Mouse (Mus musculus): ENCODE results near the gene Smpd1. TPM values are rescaled to one million over a fixed set of nuclear protein-coding genes. Genes with fewer than 3 reads are reported as not detected.

Gene Smpd1
- polyA plus RNA-seq, 1 experiment = 109 TPM

- H3K4me3 ChIP-seq (ENCODE audit: insufficient read depth, low read depth, low read length) = peak within 1 kb of the TSS; percentile 69
- TF ChIP-seq CTCF (conservative IDR thresholded peaks at IDR 0.05; ENCODE audit: insufficient read depth, insufficient read length, low read depth, low read length) (no peak), POLR2A (IDR thresholded peaks at IDR 0.05; ENCODE audit: low read depth, low read length) (no peak)
- WGBS = under 1% methylated on average over 53 of the region's 54 CpGs
- peak within 1 kb of the TSS; percentile 29; the same call in 1 of the 2 replicates for H3K27ac ChIP-seq (ENCODE audit: insufficient read depth, low read depth, low read length)
- H3K4me1 ChIP-seq (ENCODE audit: control insufficient read depth, insufficient read depth, low read length) = no peaks in the 10 kb centered on the region
- DNase-seq = peak; percentile 78
- no peaks in the 10 kb centered on the region for H3K36me3 ChIP-seq (ENCODE audit: control insufficient read depth, insufficient read depth, low read length)
- H3K27me3 ChIP-seq (replicated peaks; ENCODE audit: control insufficient read depth, insufficient read depth, low read length) = no peaks in the 10 kb centered on the region
These were observed 27.0 kb downstream of the Smpd1 start, which contains the start of gene Apbb1 for GRCm38 (mm10) chr7:105581094-105581703. Gene Apbb1, minus strand, starts transcription at chr7:105581653.

DNA sequence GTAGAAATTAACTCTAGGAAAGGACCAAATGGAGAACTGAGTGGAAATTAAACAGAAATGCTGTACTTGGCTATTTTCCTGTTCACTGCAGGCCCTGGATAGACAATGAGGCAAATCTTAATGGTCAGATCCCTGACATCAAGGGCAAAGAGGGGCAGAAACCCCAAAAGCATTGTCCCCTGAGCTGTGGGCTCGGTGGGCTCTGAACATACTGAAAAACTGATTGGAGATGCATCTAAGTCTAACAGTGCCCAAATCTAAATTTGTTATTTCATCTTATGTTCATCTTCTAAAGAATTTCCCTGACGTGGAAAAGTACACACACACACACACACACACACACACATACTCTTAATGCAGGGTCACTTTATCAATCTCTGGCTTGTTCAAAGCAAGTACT, 27.8 kb downstream of the Smpd1 start:
- TF ChIP-seq CTCF (conservative IDR thresholded peaks at IDR 0.05; ENCODE audit: insufficient read depth, insufficient read length, low read depth, low read length) (no peak), POLR2A (IDR thresholded peaks at IDR 0.05; ENCODE audit: low read depth, low read length) (no peak)
- WGBS = 84% methylated on average over 2 of the region's 2 CpGs
- Histone ChIP-seq H3K4me1 (ENCODE audit: control insufficient read depth, insufficient read depth, low read length) (no peaks in the 10 kb centered on the region), H3K36me3 (ENCODE audit: control insufficient read depth, insufficient read depth, low read length) (no peaks in the 10 kb centered on the region), H3K27ac (ENCODE audit: insufficient read depth, low read depth, low read length) (no peak overlapping the region), H3K4me3 (ENCODE audit: insufficient read depth, low read depth, low read length) (no peak overlapping the region), H3K27me3 (replicated peaks; ENCODE audit: control insufficient read depth, insufficient read depth, low read length) (no peaks in the 10 kb centered on the region)
- DNase-seq = no peak

DNA sequence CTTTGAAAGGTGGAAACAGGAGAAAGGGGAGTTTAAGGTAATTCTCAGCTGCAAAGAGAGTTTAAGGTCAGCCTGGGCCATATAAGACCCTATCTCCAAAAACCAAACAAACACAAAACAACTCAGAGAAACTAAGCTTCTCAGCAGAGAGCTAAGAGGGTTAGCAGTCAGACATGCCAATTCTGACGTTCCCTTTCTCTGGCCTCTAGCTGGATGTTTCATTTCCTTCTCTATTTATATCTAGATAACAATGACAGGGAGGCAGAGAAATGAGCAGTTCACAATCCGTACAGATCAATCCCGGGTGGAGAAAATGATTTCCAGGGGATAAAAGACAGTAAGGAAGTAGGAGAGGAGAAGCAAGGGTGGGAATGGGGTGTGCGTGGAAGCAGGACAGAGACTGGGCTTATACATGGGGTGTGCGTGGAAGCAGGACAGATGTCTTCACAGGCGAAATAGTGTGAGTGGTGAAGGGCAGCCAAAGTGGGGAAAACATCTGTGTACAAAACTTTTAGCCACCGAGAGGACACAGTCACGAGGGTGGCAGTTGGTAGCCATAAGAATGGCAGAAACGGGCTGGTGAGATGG, 34.3 kb downstream of the Smpd1 start:
- no peak for DNase-seq
- no peak for TF ChIP-seq CTCF (conservative IDR thresholded peaks at IDR 0.05; ENCODE audit: insufficient read depth, insufficient read length, low read depth, low read length)
- TF ChIP-seq POLR2A (IDR thresholded peaks at IDR 0.05; ENCODE audit: low read depth, low read length) = no peak
- WGBS = 68% methylated on average over 9 of the region's 9 CpGs
- no peaks in the 10 kb centered on the region for H3K27me3 ChIP-seq (replicated peaks; ENCODE audit: control insufficient read depth, insufficient read depth, low read length)
- H3K4me3 ChIP-seq (ENCODE audit: insufficient read depth, low read depth, low read length) = no peak overlapping the region
- H3K4me1 ChIP-seq (ENCODE audit: control insufficient read depth, insufficient read depth, low read length) = no peaks in the 10 kb centered on the region
- H3K36me3 ChIP-seq (ENCODE audit: control insufficient read depth, insufficient read depth, low read length) = no peaks in the 10 kb centered on the region
- no peak overlapping the region for H3K27ac ChIP-seq (ENCODE audit: insufficient read depth, low read depth, low read length)

GRCm38 (mm10) chr7:105590097-105590496, 35.9 kb downstream of the Smpd1 start:
- DNase-seq = no peak
- Histone ChIP-seq H3K27ac (ENCODE audit: insufficient read depth, low read depth, low read length) (no peak overlapping the region), H3K27me3 (replicated peaks; ENCODE audit: control insufficient read depth, insufficient read depth, low read length) (no peaks in the 10 kb centered on the region), H3K4me3 (ENCODE audit: insufficient read depth, low read depth, low read length) (no peak overlapping the region), H3K4me1 (ENCODE audit: control insufficient read depth, insufficient read depth, low read length) (no peaks in the 10 kb centered on the region), H3K36me3 (ENCODE audit: control insufficient read depth, insufficient read depth, low read length) (no peaks in the 10 kb centered on the region)
- 58% methylated on average over 7 of the region's 7 CpGs for WGBS
- no peak for TF ChIP-seq POLR2A (IDR thresholded peaks at IDR 0.05; ENCODE audit: low read depth, low read length)
- no peak for TF ChIP-seq CTCF (conservative IDR thresholded peaks at IDR 0.05; ENCODE audit: insufficient read depth, insufficient read length, low read depth, low read length)

GRCm38 (mm10) chr7:105602860-105603623, 48.9 kb downstream of the Smpd1 start:
- Histone ChIP-seq H3K4me1 (ENCODE audit: control insufficient read depth, insufficient read depth, low read length) (no peaks in the 10 kb centered on the region; the same call in 1 of the 2 replicates), H3K36me3 (ENCODE audit: control insufficient read depth, insufficient read depth, low read length) (no peaks in the 10 kb centered on the region), H3K27ac (ENCODE audit: insufficient read depth, low read depth, low read length) (peak overlapping the region; percentile 13; the same call in 1 of the 2 replicates), H3K4me3 (ENCODE audit: insufficient read depth, low read depth, low read length) (no peak overlapping the region), H3K27me3 (replicated peaks; ENCODE audit: control insufficient read depth, insufficient read depth, low read length) (no peaks in the 10 kb centered on the region)
- DNase-seq = peak; percentile 96
- WGBS = 15% methylated on average over 9 of the region's 9 CpGs
- TF ChIP-seq POLR2A (IDR thresholded peaks at IDR 0.05; ENCODE audit: low read depth, low read length) = no peak
- peak; percentile 96 for TF ChIP-seq CTCF (conservative IDR thresholded peaks at IDR 0.05; ENCODE audit: insufficient read depth, insufficient read length, low read depth, low read length)

Other genes starting within 250 kb of the Smpd1 start
- not detected in 2 replicates for gene Olfr689, start 243.2 kb upstream of the Smpd1 start, polyA plus RNA-seq (2012; rRNA removed)
- 0.16 TPM in 1 of 2 replicates, not detected in the other for gene Olfr690, start 220.3 kb upstream of the Smpd1 start, polyA plus RNA-seq (2012; rRNA removed)
- gene Olfr691, start 212.1 kb upstream of the Smpd1 start, polyA plus RNA-seq (2012; rRNA removed) = not detected in 2 replicates
- gene Olfr692, start 186.1 kb upstream of the Smpd1 start, polyA plus RNA-seq (2012; rRNA removed) = not detected in 2 replicates
- not detected in 2 replicates for gene Gm5901, start 179.3 kb upstream of the Smpd1 start, polyA plus RNA-seq (2012; rRNA removed)
- 39.6 and 50.2 TPM in 2 replicates for gene Fam160a2, start 154.3 kb upstream of the Smpd1 start, polyA plus RNA-seq (2012; rRNA removed)
- gene Cnga4, start 149.8 kb upstream of the Smpd1 start, polyA plus RNA-seq (2012; rRNA removed) = 0.16 and 0.18 TPM in 2 replicates
- gene Cckbr, start 128.6 kb upstream of the Smpd1 start, polyA plus RNA-seq (2012; rRNA removed) = 0.14 and 0.22 TPM in 2 replicates
- gene Cavin3, start 72.1 kb upstream of the Smpd1 start, polyA plus RNA-seq (2012; rRNA removed) = 21.4 and 27.9 TPM in 2 replicates
- 35.4 and 46.2 TPM in 2 replicates for gene Apbb1, start 27.3 kb downstream of the Smpd1 start, polyA plus RNA-seq (2012; rRNA removed)
- gene Hpx, start 45.8 kb downstream of the Smpd1 start, polyA plus RNA-seq (2012; rRNA removed) = 0.34 and 0.61 TPM in 2 replicates
- gene Trim3, start 79.2 kb downstream of the Smpd1 start, polyA plus RNA-seq (2012; rRNA removed) = 43.9 and 62.0 TPM in 2 replicates
- 108 and 115 TPM in 2 replicates for gene Timm10b, start 85.7 kb downstream of the Smpd1 start, polyA plus RNA-seq (2012; rRNA removed)
- gene Arfip2, start 86.1 kb downstream of the Smpd1 start, polyA plus RNA-seq (2012; rRNA removed) = 65.6 and 67.0 TPM in 2 replicates
- gene Gm45799, start 86.2 kb downstream of the Smpd1 start, polyA plus RNA-seq (2012; rRNA removed) = 216 and 222 TPM in 2 replicates
- 2.3 and 2.8 TPM in 2 replicates for gene Dnhd1, start 96.5 kb downstream of the Smpd1 start, polyA plus RNA-seq (2012; rRNA removed)
- 128 and 137 TPM in 2 replicates for gene Ilk, start 182.2 kb downstream of the Smpd1 start, polyA plus RNA-seq (2012; rRNA removed)
- 7.5 TPM in 2 replicates for gene Rrp8, start 183.0 kb downstream of the Smpd1 start, polyA plus RNA-seq (2012; rRNA removed)
- 423 and 437 TPM in 2 replicates for gene Taf10, start 190.0 kb downstream of the Smpd1 start, polyA plus RNA-seq (2012; rRNA removed)
- 251 and 309 TPM in 2 replicates for gene Tpp1, start 197.9 kb downstream of the Smpd1 start, polyA plus RNA-seq (2012; rRNA removed)
- gene Dchs1, start 233.3 kb downstream of the Smpd1 start, polyA plus RNA-seq (2012; rRNA removed) = 5.9 and 7.1 TPM in 2 replicates